Comparison of ENCODE assay signal across 25 mouse cellular contexts in the genomic region with DNA sequence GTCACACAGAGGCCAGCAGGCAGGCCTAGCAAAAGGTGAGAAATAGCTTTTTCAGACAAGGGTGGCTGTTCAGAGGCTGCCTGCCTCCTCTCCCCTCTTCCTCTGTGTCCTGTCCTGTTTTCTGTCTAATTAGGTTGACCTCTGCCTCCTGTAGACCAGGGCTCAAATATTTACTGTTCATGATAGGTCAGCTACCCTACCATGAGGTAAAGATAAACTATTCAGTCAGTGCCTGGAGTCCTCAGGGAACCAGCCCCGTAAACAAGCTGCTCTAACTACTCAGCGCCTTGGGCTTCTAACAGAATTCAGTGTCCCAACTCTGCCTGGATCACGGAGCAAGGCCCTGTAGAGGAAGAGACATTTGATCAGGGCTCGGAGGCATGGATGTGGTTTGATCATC. TPM values are rescaled to one million over a fixed set of nuclear protein-coding genes. Genes with fewer than 3 reads are reported as not detected.
A peak's percentile ranks its signal among the peaks of the same experiment; 100 is the strongest.
DNase-seq lines count a peak whose midpoint lies in the region; ATAC-seq and TF ChIP-seq lines count a peak whose summit lies in the region.
"Had no signal": no experiment of that assay in that cellular context is flagged by ENCODE, and none has a peak within 500 bp of the region (broad histone marks: within the 10 kb centered on the region; RNA-seq: fewer than 3 reads in every experiment).

No protein-coding gene starts in this region.

- 0 out of 2 replicates have a peak overlapping the region, but pooled peaks have one; percentile 29 for H3K27ac ChIP-seq in heart, embryonic 10.5 days
- no peak overlapping the region for H3K27ac ChIP-seq in liver, adult 2 months (replicated peaks; ENCODE audit: insufficient read depth, low read depth, low read length)
- no peak overlapping the region for H3K27ac ChIP-seq in liver, embryonic 11.5 days (ENCODE audit: low read depth, low read length)
- no peak overlapping the region for H3K27ac ChIP-seq in liver, embryonic 15.5 days (replicated peaks)
- H3K27ac ChIP-seq: embryonic facial prominence, embryonic 15.5 days; forebrain, embryonic 10.5 days; hindbrain, embryonic 13.5 days; hindbrain, postnatal 0 days had no signal

- H3K36me3 ChIP-seq in heart, embryonic 10.5 days = no peaks in the 10 kb centered on the region
- H3K36me3 ChIP-seq in liver, adult 2 months (ENCODE audit: control insufficient read depth, insufficient read depth, low read length) = no peaks in the 10 kb centered on the region
- H3K36me3 ChIP-seq in liver, embryonic 11.5 days (ENCODE audit: control insufficient read depth, insufficient read depth, low read length) = no peaks in the 10 kb centered on the region
- no peaks in the 10 kb centered on the region for H3K36me3 ChIP-seq in liver, embryonic 15.5 days (replicated peaks)
- H3K36me3 ChIP-seq: embryonic facial prominence, embryonic 15.5 days; forebrain, embryonic 10.5 days; hindbrain, embryonic 13.5 days had no signal

- H3K27me3 ChIP-seq in heart, embryonic 10.5 days (ENCODE audit: insufficient read depth, poor library complexity, severe bottlenecking) = no peaks in the 10 kb centered on the region
- H3K27me3 ChIP-seq in liver, adult 2 months (ENCODE audit: control insufficient read depth, insufficient read depth, low read length) = no peaks in the 10 kb centered on the region
- H3K27me3 ChIP-seq in liver, embryonic 11.5 days (replicated peaks; ENCODE audit: control insufficient read depth, insufficient read depth, low read length) = peaks cover 7% of the 10 kb centered on the region; the same call in 1 of the 2 replicates
- peaks cover 50% of the 10 kb centered on the region for H3K27me3 ChIP-seq in liver, embryonic 15.5 days
- H3K27me3 ChIP-seq: CH12.LX; embryonic facial prominence, embryonic 15.5 days; hindbrain, embryonic 13.5 days; Patski had no signal

- DNase-seq in heart, embryonic 10.5 days (ENCODE audit: low spot score) = no peak
- DNase-seq in heart, postnatal 14 days = no peak
- peak; percentile 14 for DNase-seq in liver, adult 2 months (ENCODE audit: extremely low read depth, low read depth, low spot score)
- DNase-seq in liver, embryonic 11.5 days (ENCODE audit: low spot score) = no peak
- DNase-seq in yolk sac, embryonic 10.5 days (ENCODE audit: low spot score) = peak; percentile 77
- no peak for DNase-seq in right cerebral cortex, adult 2 months (ENCODE audit: low spot score in 2 of 2)
- DNase-seq: adrenal gland, postnatal 14 days; cerebellum, adult 11-12 months; cerebellum, adult 9-10 months; cerebellum, postnatal 25 days; gastrocnemius, postnatal 36 days; heart, adult 18-20 months had no signal

- H3K4me1 ChIP-seq in heart, embryonic 10.5 days = peaks cover 6% of the 10 kb centered on the region
- peaks cover 3% of the 10 kb centered on the region; the same call in 1 of the 2 replicates for H3K4me1 ChIP-seq in liver, adult 2 months (ENCODE audit: control insufficient read depth, insufficient read depth, low read length)
- H3K4me1 ChIP-seq in liver, embryonic 11.5 days (replicated peaks; ENCODE audit: control insufficient read depth, insufficient read depth, low read length) = no peaks in the 10 kb centered on the region
- H3K4me1 ChIP-seq in liver, embryonic 15.5 days (replicated peaks) = no peaks in the 10 kb centered on the region
- H3K4me1 ChIP-seq: embryonic facial prominence, embryonic 15.5 days; forebrain, embryonic 10.5 days; hindbrain, embryonic 13.5 days had no signal

- H3K4me2 ChIP-seq in liver, embryonic 11.5 days = no peak overlapping the region
- H3K4me2 ChIP-seq in liver, embryonic 15.5 days = no peak overlapping the region
- H3K4me2 ChIP-seq: embryonic facial prominence, embryonic 15.5 days; heart, embryonic 11.5 days; hindbrain, embryonic 13.5 days had no signal

- WGBS in heart, embryonic 10.5 days = 49% methylated on average over 4 of the region's 4 CpGs
- WGBS in liver, adult 2 months = 27% methylated on average over 4 of the region's 4 CpGs
- whole genome bisulfite sequencing in liver, embryonic 11.5 days = 49% methylated on average over 4 of the region's 4 CpGs
- WGBS in liver, embryonic 15.5 days (ENCODE audit: insufficient replicate concordance) = 53% methylated on average over 4 of the region's 4 CpGs

- no peaks in the 10 kb centered on the region for H3K9me3 ChIP-seq in heart, embryonic 10.5 days
- no peaks in the 10 kb centered on the region for H3K9me3 ChIP-seq in liver, embryonic 11.5 days (ENCODE audit: control insufficient read depth, low read length)
- H3K9me3 ChIP-seq in liver, embryonic 15.5 days (replicated peaks) = no peaks in the 10 kb centered on the region
- H3K9me3 ChIP-seq: embryonic facial prominence, embryonic 15.5 days; forebrain, embryonic 10.5 days; hindbrain, embryonic 13.5 days had no signal

- intact Hi-C loops in heart, postnatal 14 days (cut with DNase I) = no loop called here

- ATAC-seq in liver, embryonic 11.5 days (replicated peaks; ENCODE audit: low FRiP score) = no peak
- ATAC-seq in liver, embryonic 15.5 days (ENCODE audit: insufficient read depth) = 0 out of 2 replicates have a peak, but pooled peaks have one; percentile 31
- ATAC-seq: activated CD4-positive, CD25-positive, alpha-beta regulatory T cell, adult 4 months; forebrain, embryonic 14.5 days; hindbrain, postnatal 0 days; Patski had no signal

- no peak for TF ChIP-seq POLR2A in liver, adult 2 months (IDR thresholded peaks at IDR 0.05; ENCODE audit: extremely low read depth, insufficient read depth, low read length)

- H3K9ac ChIP-seq in liver, adult 2 months (ENCODE audit: low read depth, low read length) = no peak overlapping the region
- no peak overlapping the region for H3K9ac ChIP-seq in liver, embryonic 11.5 days (ENCODE audit: low read depth, low read length)
- H3K9ac ChIP-seq in liver, embryonic 15.5 days = no peak overlapping the region
- H3K9ac ChIP-seq: embryonic facial prominence, embryonic 15.5 days; hindbrain, embryonic 13.5 days had no signal

- H3K4me3 ChIP-seq in heart, embryonic 10.5 days = no peak overlapping the region
- no peak overlapping the region for H3K4me3 ChIP-seq in liver, adult 2 months (ENCODE audit: insufficient read depth, low read depth, low read length)
- no peak overlapping the region for H3K4me3 ChIP-seq in liver, embryonic 11.5 days (ENCODE audit: low read depth, low read length)
- no peak overlapping the region for H3K4me3 ChIP-seq in liver, embryonic 15.5 days (replicated peaks)
- H3K4me3 ChIP-seq: embryonic facial prominence, embryonic 15.5 days; erythroblast, embryonic 14.5 days; forebrain, embryonic 10.5 days; hindbrain, embryonic 13.5 days had no signal

- H3K79me2 ChIP-seq in liver, adult 2 months (ENCODE audit: control insufficient read depth, insufficient read depth, low read length) = no peaks in the 10 kb centered on the region

- no peak for TF ChIP-seq CTCF in liver, adult 2 months (IDR thresholded peaks at IDR 0.05; ENCODE audit: low read depth, low read length)

RNA-seq across cellular contexts. Expression of a gene that starts 29.7 kb away (rescaled TPM):
- polyA plus RNA-seq in heart, embryonic 10.5 days (2016; fragmentation: Nextera tagmentation; extraction: Ambion mirVana) = 7.5 and 7.9 TPM in 2 replicates
- total RNA-seq in heart, postnatal 14 days (2021) = under 1 TPM; 0.53 to 0.59 TPM
- 1.9 and 2.4 TPM in 2 replicates for total RNA-seq in liver, adult 2 months (2014; rRNA removed)
- polyA plus RNA-seq in liver, adult 2 months (2012; rRNA removed) = 0.22 and 0.39 TPM in 2 replicates
- 22.0 and 27.0 TPM in 2 replicates for polyA plus RNA-seq in liver, embryonic 11.5 days (2014; fragmentation: Nextera tagmentation; extraction: Ambion mirVana)
- polyA plus RNA-seq in liver, embryonic 15.5 days (2015; fragmentation: Nextera tagmentation; extraction: Ambion mirVana) = 41.4 and 46.1 TPM in 2 replicates
- total RNA-seq: gastrocnemius, adult 8-10 months; hematopoietic stem cell, adult 5-6 weeks had no signal

Comparison
In these comparisons a context has a peak if more than half of its experiments do, and no peak if none do; other contexts are left out.
1. DNase-seq: peak in liver, adult 2 months (single experiment) and yolk sac, embryonic 10.5 days (single experiment); none in heart, embryonic 10.5 days (single experiment), heart, postnatal 14 days (0 of 2), liver, embryonic 11.5 days (single experiment) and right cerebral cortex, adult 2 months (0 of 2).